Mouse (Mus musculus) liver, postnatal 0 days (tissue): ENCODE results near the gene Hao1.

Source experiments
- CTCF ChIP-seq: sonication (generic); IDR thresholded peaks from 2 replicates; pipeline ENCODE4 v1.5.1; 2016; ENCODE audit warnings: antibody characterized with exemption, low read depth
- EP300 ChIP-seq: IDR thresholded peaks from 2 replicates; pipeline ENCODE4 v1.6.1; 2016; ENCODE audit warnings: antibody characterized with exemption, low read depth, mild to moderate bottlenecking

- TF ChIP-seq CTCF = no peak
- no peak for TF ChIP-seq EP300
Observed at GRCm38 (mm10) chr2:134460831-134461230, 93.3 kb downstream of the Hao1 start.
